Mouse (Mus musculus) MEL (cell line): ENCODE results near the gene Dcdc2a. TPM values are rescaled to one million over a fixed set of nuclear protein-coding genes. Genes with fewer than 3 reads are reported as not detected.
A peak's percentile ranks its signal among the peaks of the same experiment; 100 is the strongest.

Experiments
- DNase-seq: peaks from one replicate; pipeline ENCODE4 v3.0.0; 2011; ENCODE audit warnings: low read depth, low spot score
- H3K27ac ChIP-seq: 2 replicates; pipeline ENCODE4 v1.5.1; 2012; ENCODE audit warnings: low read depth, mild to moderate bottlenecking, control low read depth, low read length, moderate library complexity; ENCODE audit not compliant: control insufficient read depth
- H3K27me3 ChIP-seq, 2 experiments: fragments of 150-350 bp in 1 of 2; sonication (generic) in 1 of 2; 2 replicates each; pipeline ENCODE4 v1.6.1; 2012; ENCODE audit warnings: low read length in 2 of 2, mild to moderate bottlenecking in 2 of 2, improper control_type of control experiment in 1 of 2, moderate library complexity in 1 of 2; ENCODE audit not compliant: insufficient read depth in 2 of 2, control insufficient read depth in 1 of 2
- H3K36me3 ChIP-seq, 2 experiments: 2 replicates each; pipeline ENCODE4 v1.6.1; 2012 to 2014; ENCODE audit warnings: low read length in 2 of 2, improper control_type of control experiment in 1 of 2, inconsistent platforms in 1 of 2, mild to moderate bottlenecking in 1 of 2; ENCODE audit not compliant: insufficient read depth in 2 of 2, control insufficient read depth in 1 of 2
- H3K4me1 ChIP-seq, 2 experiments: fragments of 150-350 bp in 1 of 2; sonication (generic) in 1 of 2; 2 replicates each; pipeline ENCODE4 v1.6.1; 2012; ENCODE audit warnings: low read length in 2 of 2, improper control_type of control experiment in 1 of 2, mild to moderate bottlenecking in 1 of 2; ENCODE audit not compliant: insufficient read depth in 2 of 2, control insufficient read depth in 1 of 2
- H3K4me3 ChIP-seq, 2 experiments: fragments of 150-350 bp in 1 of 2; sonication (generic) in 1 of 2; 2 replicates each; pipeline ENCODE4 v1.5.1; 2012; ENCODE audit warnings: low read depth in 2 of 2, low read length in 2 of 2, mild to moderate bottlenecking in 2 of 2, moderate library complexity in 2 of 2, control low read depth in 1 of 2, improper control_type of control experiment in 1 of 2; ENCODE audit not compliant: control insufficient read depth in 1 of 2, insufficient read depth in 1 of 2
- H3K79me2 ChIP-seq: 2 replicates; pipeline ENCODE4 v1.6.1; 2012; ENCODE audit warnings: mild to moderate bottlenecking, low read length, moderate library complexity; ENCODE audit not compliant: control insufficient read depth, poor library complexity, insufficient read depth
- H3K9ac ChIP-seq: 2 replicates; pipeline ENCODE4 v1.6.1; 2012; ENCODE audit warnings: low read depth, mild to moderate bottlenecking, control low read depth, low read length, moderate library complexity; ENCODE audit not compliant: control insufficient read depth, poor library complexity, severe bottlenecking
- H3K9me3 ChIP-seq: fragments of 150-350 bp; sonication (generic); replicated peaks from 2 replicates; pipeline ENCODE4 v1.6.1; 2012; ENCODE audit warnings: mild to moderate bottlenecking, low read length, improper control_type of control experiment, moderate library complexity; ENCODE audit not compliant: insufficient read depth
- CHD1 ChIP-seq: IDR thresholded peaks from 2 replicates; pipeline ENCODE4 v1.6.1; 2012; ENCODE audit warnings: low read depth, mild to moderate bottlenecking, inconsistent platforms, low read length, improper control_type of control experiment
- CTCF ChIP-seq, 3 experiments: IDR thresholded peaks in 2 of 3; conservative IDR thresholded peaks in 1 of 3; 2 replicates each; pipeline ENCODE4 v1.5.1; 2011 to 2012; ENCODE audit warnings: low read length in 3 of 3, low read depth in 2 of 3, mild to moderate bottlenecking in 2 of 3, improper control_type of control experiment in 1 of 3, inconsistent platforms in 1 of 3, mixed read lengths in 1 of 3, moderate library complexity in 1 of 3; ENCODE audit not compliant: control insufficient read depth in 1 of 3, insufficient read depth in 1 of 3, poor library complexity in 1 of 3, severe bottlenecking in 1 of 3
- E2F4 ChIP-seq: IDR thresholded peaks from 2 replicates; pipeline ENCODE4 v1.6.1; 2011; ENCODE audit warnings: low read depth, low read length, improper control_type of control experiment, borderline replicate concordance
- EP300 ChIP-seq, 2 experiments: IDR thresholded peaks; 2 replicates each; pipeline ENCODE4 v1.6.1; 2011; ENCODE audit warnings: improper control_type of control experiment in 2 of 2, low read length in 2 of 2, low read depth in 1 of 2, mild to moderate bottlenecking in 1 of 2
- ETS1 ChIP-seq: IDR thresholded peaks from 2 replicates; pipeline ENCODE4 v1.6.1; 2012; ENCODE audit warnings: low read depth, mild to moderate bottlenecking, inconsistent platforms, low read length, improper control_type of control experiment, moderate library complexity
- MAFK ChIP-seq: IDR thresholded peaks from 2 replicates; pipeline ENCODE4 v1.6.1; 2011; ENCODE audit warnings: low read depth, mild to moderate bottlenecking, low read length, improper control_type of control experiment, borderline replicate concordance
- MAX ChIP-seq: IDR thresholded peaks from 2 replicates; pipeline ENCODE4 v1.6.1; 2011; ENCODE audit warnings: low read length, improper control_type of control experiment
- MAZ ChIP-seq: IDR thresholded peaks from 2 replicates; pipeline ENCODE4 v1.6.1; 2012; ENCODE audit warnings: low read depth, mild to moderate bottlenecking, inconsistent platforms, low read length, improper control_type of control experiment
- MXI1 ChIP-seq: IDR thresholded peaks from 2 replicates; pipeline ENCODE4 v1.6.1; 2011; ENCODE audit warnings: mild to moderate bottlenecking, low read depth, low read length, improper control_type of control experiment
- NELFE ChIP-seq: IDR thresholded peaks from 2 replicates; pipeline ENCODE4 v1.6.1; 2011; ENCODE audit warnings: low read depth, low read length, improper control_type of control experiment
- POLR2AphosphoS2 ChIP-seq: IDR thresholded peaks from 2 replicates; pipeline ENCODE4 v1.6.1; 2011; ENCODE audit warnings: low read length, improper control_type of control experiment
- POLR2AphosphoS5 ChIP-seq: IDR thresholded peaks from 2 replicates; pipeline ENCODE4 v1.6.1; 2012; ENCODE audit warnings: low read depth, borderline replicate concordance, mild to moderate bottlenecking, inconsistent platforms, low read length, moderate library complexity, mixed read lengths
- RAD21 ChIP-seq: IDR thresholded peaks from 2 replicates; pipeline ENCODE4 v1.6.1; 2011; ENCODE audit warnings: mild to moderate bottlenecking, low read depth, low read length, improper control_type of control experiment
- SMC3 ChIP-seq: IDR thresholded peaks from 2 replicates; pipeline ENCODE4 v1.6.1; 2011; ENCODE audit warnings: low read depth, low read length, improper control_type of control experiment
- TCF12 ChIP-seq: IDR thresholded peaks from 2 replicates; pipeline ENCODE4 v1.6.1; 2014; ENCODE audit warnings: low read depth, mild to moderate bottlenecking, inconsistent platforms, low read length, improper control_type of control experiment, moderate library complexity
- UBTF ChIP-seq: IDR thresholded peaks from 2 replicates; pipeline ENCODE4 v1.6.1; 2012; ENCODE audit warnings: low read depth, mild to moderate bottlenecking, inconsistent platforms, low read length, improper control_type of control experiment, moderate library complexity, borderline replicate concordance; ENCODE audit not compliant: insufficient read depth
- USF1 ChIP-seq: IDR thresholded peaks from 2 replicates; pipeline ENCODE4 v1.6.1; 2014; ENCODE audit warnings: low read depth, mild to moderate bottlenecking, inconsistent platforms, low read length, improper control_type of control experiment, moderate library complexity
- USF2 ChIP-seq, 2 experiments: IDR thresholded peaks; 2 replicates each; pipeline ENCODE4 v1.6.1; 2011 to 2012; ENCODE audit warnings: improper control_type of control experiment in 2 of 2, low read length in 2 of 2, borderline replicate concordance in 1 of 2, inconsistent platforms in 1 of 2, low read depth in 1 of 2, mild to moderate bottlenecking in 1 of 2; ENCODE audit not compliant: insufficient read depth in 1 of 2
- ZC3H11A ChIP-seq: IDR thresholded peaks from 2 replicates; pipeline ENCODE4 v1.6.1; 2012; ENCODE audit warnings: low read depth, mild to moderate bottlenecking, inconsistent platforms, low read length, improper control_type of control experiment
- ZNF384 ChIP-seq: IDR thresholded peaks from 2 replicates; pipeline ENCODE4 v1.6.1; 2012; ENCODE audit warnings: low read depth, mild to moderate bottlenecking, inconsistent platforms, low read length, improper control_type of control experiment
- polyA plus RNA-seq, 2 experiments: library from polyadenylated mRNA; stranded (reverse) in 1 of 2; unstranded in 1 of 2; fragments of >175 nt in 1 of 2; fragments of >200 nt in 1 of 2; gene quantifications; 2 replicates each; pipeline versions ENCODE4 v1.2.1 to v1.2.4; 2012; ENCODE audit warnings: low replicate concordance in 2 of 2, low read depth in 1 of 2; ENCODE audit not compliant: insufficient read length in 2 of 2, insufficient read depth in 1 of 2, missing spikeins in 1 of 2
- total RNA-seq: library from RNA; depleted of rRNA; stranded (reverse); fragments of 300-350 nt; gene quantifications from 2 replicates; pipeline ENCODE4 v1.2.3, GENCODE M21; 2012

Gene Dcdc2a
- total and polyA plus RNA-seq, 3 experiments, result not detected

GRCm38 (mm10) chr13:25115971-25116370, 60.2 kb downstream of the Dcdc2a start (continued):
- TF ChIP-seq MAZ (0 out of 2 replicates have a peak, but pooled peaks have one; percentile 10), USF2 (IDR thresholded peaks at IDR 0.05; ENCODE audit: borderline replicate concordance in 1 of 2, insufficient read depth in 1 of 2, low read depth in 1 of 2, low read length in 2 of 2) (no peak), E2F4 (no peak), EP300 (IDR thresholded peaks at IDR 0.05; ENCODE audit: low read depth in 1 of 2, low read length in 2 of 2) (no peak), ZC3H11A (peak; percentile 76), ZNF384 (peak; percentile 34; the same call in 1 of the 2 replicates), CHD1 (no peak), POLR2AphosphoS2 (no peak)
- TF ChIP-seq, all 39 proteins: peak for 6

- Histone ChIP-seq H3K27ac (no peak overlapping the region), H3K4me1 (0 out of 4 replicates have a peak, but pooled peaks cover 0 to 3% of the 10 kb centered on the region in 2 experiments), H3K9ac (no peak overlapping the region), H3K79me2 (no peaks in the 10 kb centered on the region), H3K4me3 (no peak overlapping the region), H3K9me3 (no peaks in the 10 kb centered on the region), H3K36me3 (no peaks in the 10 kb centered on the region), H3K27me3 (no peaks in the 10 kb centered on the region)
- no peak for TF ChIP-seq E2F4
- TF ChIP-seq POLR2AphosphoS2, result no peak
- TF ChIP-seq USF2 (IDR thresholded peaks at IDR 0.05; ENCODE audit: borderline replicate concordance in 1 of 2, insufficient read depth in 1 of 2, low read depth in 1 of 2, low read length in 2 of 2), result no peak
- no peak for TF ChIP-seq USF1
- no peak for TF ChIP-seq EP300 (IDR thresholded peaks at IDR 0.05; ENCODE audit: low read depth in 1 of 2, low read length in 2 of 2)
- TF ChIP-seq RAD21, result no peak
- TF ChIP-seq MAFK, result no peak
- TF ChIP-seq MAX, result no peak
- no peak for TF ChIP-seq POLR2AphosphoS5
- TF ChIP-seq TCF12, result no peak
- no peak for TF ChIP-seq CTCF (IDR thresholded peaks at IDR 0.05 in 2 of 3, conservative IDR thresholded peaks at IDR 0.05 in 1 of 3; ENCODE audit: control insufficient read depth in 1 of 3, insufficient read depth in 1 of 3, low read depth in 2 of 3, low read length in 3 of 3, poor library complexity in 1 of 3, severe bottlenecking in 1 of 3)
- no peak for TF ChIP-seq MXI1
- TF ChIP-seq SMC3, result no peak
- no peak for TF ChIP-seq NELFE
- no peak for TF ChIP-seq ETS1
- no peak for TF ChIP-seq UBTF
- TF ChIP-seq CHD1, result no peak
- no peak for DNase-seq
Measured at GRCm38 (mm10) chr13:25122740-25123335, 67.0 kb downstream of the Dcdc2a start.
